Mouse (Mus musculus) stomach, postnatal 0 days (tissue): ENCODE results near the gene Ptk6.

ENCODE experiments used
- CTCF ChIP-seq: IDR thresholded peaks from 2 replicates; pipeline ENCODE4 v1.5.1; 2016; ENCODE audit warnings: antibody characterized with exemption, low read depth, mild to moderate bottlenecking, moderate library complexity
- EP300 ChIP-seq: optimal IDR thresholded peaks from 2 replicates; pipeline ENCODE3; 2016; ENCODE audit warnings: antibody characterized with exemption

- TF ChIP-seq EP300: no peak
- no peak for TF ChIP-seq CTCF
These were observed 42.8 kb downstream of the Ptk6 start for GRCm38 (mm10) chr2:181159771-181160170.
